Mouse (Mus musculus) Muller cell, postnatal 12 days (primary cell): Measurements from ENCODE around the gene Mafb.
A peak's percentile ranks its signal among the peaks of the same experiment; 100 is the strongest.

Experiments
- DNase-seq: peaks from one replicate; pipeline ENCODE4 v3.0.0-alpha.2; 2015; ENCODE audit errors: inconsistent ontology term

Gene Mafb

DNA sequence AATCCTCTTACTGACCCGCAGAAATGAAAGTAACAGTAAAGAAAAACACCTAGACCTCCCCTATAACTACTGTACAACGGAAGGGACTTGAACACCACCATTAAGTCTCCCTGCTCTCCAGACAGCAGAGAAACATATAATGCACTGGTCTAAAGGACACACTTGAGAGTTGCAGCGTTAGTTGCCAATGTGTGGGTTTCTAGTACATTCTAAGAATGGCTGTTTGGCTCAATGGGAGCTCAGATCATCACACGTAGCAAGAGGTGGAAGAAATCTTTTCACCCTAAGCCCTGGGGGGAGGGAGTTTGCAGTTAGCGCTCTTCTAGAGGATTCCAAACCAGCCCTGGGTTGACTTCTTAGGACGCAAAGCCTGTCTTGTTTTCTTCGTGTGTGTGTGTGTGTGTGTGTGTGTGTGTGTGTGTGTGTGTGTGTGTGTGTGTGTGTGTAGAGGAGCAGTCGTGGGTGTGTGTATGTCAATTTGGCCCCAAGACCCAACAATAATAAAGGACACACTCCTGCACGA, 2.7 kb downstream of the Mafb start:
- DNase-seq, result no peak

- DNase-seq, result no peak
Observed at GRCm38 (mm10) chr2:160363201-160363600, 3.7 kb downstream of the Mafb start.

DNA sequence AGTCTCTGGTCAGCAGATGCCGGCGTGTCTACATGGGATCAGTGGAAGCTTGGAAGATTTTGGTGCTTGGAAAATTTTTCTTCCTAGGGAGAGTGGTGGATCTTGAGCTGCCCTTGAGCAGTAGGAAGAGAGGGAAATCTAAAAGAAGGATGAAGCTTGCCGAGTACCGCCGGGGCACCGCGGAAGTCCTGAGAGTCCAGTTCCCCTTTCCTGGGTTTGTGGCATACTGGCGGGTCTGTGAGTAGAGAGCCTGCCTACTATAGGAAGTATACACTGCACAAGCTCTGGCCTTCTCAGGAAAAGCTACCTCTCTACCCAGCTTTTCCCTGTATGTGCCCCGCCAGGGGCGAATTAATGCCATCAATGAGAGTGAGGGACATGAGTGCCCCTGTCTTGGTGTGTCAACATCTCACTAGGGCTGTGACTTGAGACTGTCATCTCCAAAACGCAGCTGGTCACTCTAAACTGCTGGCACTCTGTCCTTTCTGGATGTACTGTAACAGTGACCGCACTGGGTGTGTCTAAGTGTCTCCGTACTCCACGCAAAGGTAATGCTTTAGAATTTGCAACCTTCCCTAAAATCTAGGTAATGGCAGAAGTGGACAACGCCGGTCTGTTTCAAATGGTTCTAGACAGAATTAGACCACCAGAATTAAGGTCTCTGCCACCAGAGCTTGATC, 5.3 kb downstream of the Mafb start:
- DNase-seq, result no peak

GRCm38 (mm10) chr2:160360234-160360874, 6.5 kb downstream of the Mafb start:
- DNase-seq, result no peak

- no peak for DNase-seq
Observed at GRCm38 (mm10) chr2:160358896-160359295, 8.0 kb downstream of the Mafb start.

DNA sequence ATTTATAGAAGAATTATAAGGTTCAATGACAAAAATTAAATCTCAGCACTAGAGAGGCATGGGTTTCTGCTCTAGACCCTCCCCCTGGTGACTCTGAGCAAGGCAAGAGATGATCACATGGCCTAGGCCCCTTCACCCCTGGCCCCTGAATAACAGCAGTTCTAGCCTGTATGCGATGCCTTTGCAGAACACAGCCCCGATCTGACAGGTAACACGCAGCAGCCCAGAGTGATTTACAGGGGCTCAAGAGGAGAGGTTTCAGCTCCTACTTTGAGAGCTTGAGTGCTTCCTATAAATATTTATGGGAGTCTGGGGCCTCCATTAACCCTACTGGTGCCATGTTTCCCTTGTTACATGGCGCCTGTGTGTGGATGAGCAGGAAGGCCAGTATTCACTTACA, 9.4 kb downstream of the Mafb start:
- no peak for DNase-seq

DNA sequence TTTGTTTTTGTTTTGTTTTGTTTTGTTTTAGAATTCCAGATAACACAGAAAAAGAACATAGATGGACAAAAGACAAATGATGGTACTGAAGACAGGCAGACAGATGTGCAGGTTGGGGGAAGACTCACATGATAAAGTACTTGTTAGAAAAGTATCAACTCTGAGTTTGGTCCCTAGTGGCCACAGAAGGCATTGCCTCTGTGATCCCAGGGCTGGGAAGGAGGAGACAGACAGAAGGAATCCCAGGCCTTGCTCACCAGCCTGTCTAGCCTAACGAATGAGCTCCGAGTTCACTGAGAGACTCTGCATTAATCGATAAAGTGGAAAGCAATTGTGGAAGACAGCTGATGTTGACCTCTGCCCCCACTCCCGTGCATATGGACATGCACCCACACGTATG, 10.7 kb downstream of the Mafb start:
- DNase-seq, result no peak

DNA sequence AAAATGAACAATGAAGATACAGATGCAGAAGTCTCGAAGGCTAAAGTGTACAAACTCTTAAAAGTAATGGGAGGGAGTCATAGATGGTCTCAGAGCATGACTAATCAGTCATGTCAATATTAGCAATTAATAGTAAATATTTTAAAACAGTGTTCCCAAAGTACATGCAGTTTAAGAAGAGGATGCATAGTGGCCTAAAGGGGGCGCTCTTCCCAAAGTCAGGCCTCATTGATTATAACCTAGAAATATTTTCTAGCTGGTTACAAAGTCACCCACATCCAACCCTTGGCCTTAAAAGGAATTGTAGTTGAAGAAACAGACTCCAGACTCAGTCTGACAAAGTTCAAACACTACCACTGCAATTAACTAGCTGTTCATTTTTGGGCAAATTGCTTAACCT, 12.5 kb downstream of the Mafb start:
- DNase-seq, result no peak

DNA sequence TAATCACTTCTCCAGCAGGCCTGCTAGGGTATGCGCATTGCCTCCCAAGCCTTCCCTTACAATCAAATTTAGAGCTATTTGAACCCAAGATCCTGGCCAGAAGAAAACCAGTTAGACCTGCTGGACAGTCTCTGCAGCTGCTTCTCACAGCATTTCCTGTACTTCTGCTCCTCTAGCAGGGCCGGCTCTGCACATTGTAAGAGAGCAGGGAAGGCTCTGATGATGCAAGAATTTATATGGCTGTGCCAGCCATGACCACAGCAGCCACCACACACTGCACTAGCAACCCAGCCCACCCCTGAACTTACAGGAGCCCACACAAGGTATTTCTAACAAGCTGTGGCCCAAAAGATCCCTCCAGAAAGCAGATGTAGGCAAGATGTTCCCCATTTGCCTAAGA, 13.3 kb downstream of the Mafb start:
- no peak for DNase-seq

- no peak for DNase-seq
Observed at GRCm38 (mm10) chr2:160351038-160351574, 15.8 kb downstream of the Mafb start.

- no peak for DNase-seq
Observed at GRCm38 (mm10) chr2:160349578-160349977, 17.3 kb downstream of the Mafb start.

- DNase-seq, result peak; percentile 51
Observed at GRCm38 (mm10) chr2:160348796-160349195, 18.1 kb downstream of the Mafb start.

- no peak for DNase-seq
Observed at GRCm38 (mm10) chr2:160348072-160348604, 18.7 kb downstream of the Mafb start.

DNA sequence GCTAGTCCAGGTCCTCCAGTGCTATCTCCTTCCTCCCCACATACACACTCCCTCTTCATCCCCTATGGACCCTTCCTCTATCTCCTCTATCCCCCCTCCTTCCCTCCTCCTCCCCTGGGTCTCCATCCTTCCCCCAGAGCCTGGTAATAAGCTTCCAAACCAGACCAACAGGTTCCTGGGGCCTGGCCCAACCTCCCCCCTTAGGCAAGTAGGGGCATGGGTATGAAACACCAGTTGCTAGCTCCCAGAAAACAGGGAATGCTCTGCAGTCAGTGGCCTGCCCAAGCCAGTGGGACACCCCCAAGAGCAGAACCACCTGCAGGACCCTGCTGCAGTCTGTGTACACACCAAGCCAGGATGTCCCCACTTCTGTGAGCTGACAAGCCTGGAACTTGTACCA, 21.2 kb downstream of the Mafb start:
- DNase-seq, result no peak

GRCm38 (mm10) chr2:160340121-160340520, 26.7 kb downstream of the Mafb start:
- DNase-seq, result no peak

DNA sequence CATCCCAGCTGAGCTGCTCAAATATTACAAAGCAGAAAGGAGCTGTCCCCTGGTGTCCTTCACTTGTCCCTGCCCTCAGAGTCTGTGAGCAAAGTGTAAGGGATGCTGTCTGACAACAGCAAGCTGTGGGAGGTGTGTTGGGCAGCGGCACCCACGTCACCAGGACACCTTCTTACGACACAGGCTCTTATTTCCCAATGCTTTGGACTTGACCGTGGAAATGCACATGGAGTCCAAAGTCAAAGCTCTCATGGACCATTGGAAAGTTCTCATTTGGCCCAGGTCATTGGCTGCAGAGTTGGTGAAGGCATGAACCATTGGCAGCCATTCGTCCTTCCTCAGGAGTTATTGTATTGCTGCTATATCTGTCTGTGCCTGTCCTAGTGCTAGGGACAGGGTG, 27.3 kb downstream of the Mafb start:
- DNase-seq, result no peak

- DNase-seq, result no peak
Observed at GRCm38 (mm10) chr2:160336053-160336452, 30.8 kb downstream of the Mafb start.

DNA sequence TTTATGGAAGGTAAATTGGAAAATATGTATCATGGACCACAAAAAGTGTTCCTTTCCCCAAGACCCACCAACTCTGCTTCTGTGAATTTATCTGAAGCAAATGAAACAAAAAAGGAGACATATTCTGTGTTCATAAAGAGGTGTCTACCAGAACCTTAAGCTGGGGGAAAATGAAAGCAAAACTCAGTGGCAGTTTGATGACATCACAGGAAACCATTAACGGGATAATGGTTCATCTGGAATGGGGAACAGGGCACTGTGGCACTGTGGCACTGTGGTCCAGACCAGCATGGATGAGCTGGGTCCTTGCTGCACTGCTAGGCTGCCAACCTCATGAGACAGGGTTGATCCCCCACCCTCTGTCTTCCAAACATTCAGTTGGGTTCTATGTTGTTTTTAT, 31.8 kb downstream of the Mafb start:
- DNase-seq, result no peak

- DNase-seq, result peak; percentile 14
Observed at GRCm38 (mm10) chr2:160334111-160334661, 32.7 kb downstream of the Mafb start, which contains the start of gene Gm826. Gm826 (minus strand) TSS chr2:160334162.

DNA sequence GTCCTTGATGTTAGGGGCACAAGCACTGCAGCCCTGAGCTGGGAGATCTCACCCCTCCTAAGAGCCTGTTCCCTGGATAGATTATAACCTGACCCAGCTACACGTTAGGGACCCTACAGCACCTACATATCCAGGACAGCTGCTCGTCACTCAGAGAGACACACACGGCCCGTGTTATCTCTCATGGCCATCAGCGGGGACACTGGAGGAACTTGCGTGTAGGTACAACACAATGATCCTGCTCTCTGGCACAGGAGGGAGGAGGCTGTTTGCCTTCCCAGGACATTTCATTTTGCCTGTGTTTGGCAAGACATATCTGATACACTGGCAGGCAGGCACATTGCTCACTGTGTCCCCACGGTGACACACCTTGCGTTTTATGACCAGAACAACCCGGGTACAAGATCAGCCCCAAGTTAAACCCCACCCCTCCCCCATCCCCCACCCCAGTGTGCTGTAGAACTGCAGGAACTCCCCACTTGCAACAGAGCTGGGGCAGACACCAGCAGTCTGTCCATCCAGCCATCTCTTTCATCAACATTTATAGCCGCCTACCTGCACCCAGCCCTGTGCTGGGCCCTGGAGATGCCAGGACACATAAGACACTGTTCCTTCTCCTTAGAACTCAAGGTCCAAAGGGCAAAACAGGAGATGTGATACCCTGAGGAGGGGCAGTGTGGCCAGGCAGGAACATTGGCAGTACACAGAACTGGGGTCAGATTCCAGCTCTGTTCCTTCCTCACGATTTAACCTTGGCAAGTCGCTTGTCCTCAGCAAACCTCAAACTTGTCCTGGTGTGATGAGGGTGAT, 34.1 kb downstream of the Mafb start:
- DNase-seq, result no peak

DNA sequence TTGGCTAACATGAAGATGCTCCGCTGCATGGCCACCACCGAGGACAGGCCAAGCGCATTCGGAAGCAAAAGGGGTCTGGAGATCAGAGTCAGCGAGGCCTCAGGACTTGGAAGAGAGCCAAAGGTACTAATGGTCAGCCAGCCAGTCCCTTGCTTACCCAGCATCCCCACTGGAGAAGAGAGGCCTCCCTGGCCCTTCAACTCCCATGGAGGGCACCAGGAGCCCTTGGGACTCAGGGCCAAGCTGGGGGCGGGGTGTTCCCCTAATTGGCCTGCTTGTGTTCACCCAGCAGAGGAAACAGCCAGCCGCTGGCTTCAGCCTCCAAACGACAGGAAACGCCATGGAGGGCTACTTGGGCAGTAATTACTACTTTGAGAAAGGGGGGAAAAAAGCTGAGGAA, 38.0 kb downstream of the Mafb start:
- no peak for DNase-seq

DNA sequence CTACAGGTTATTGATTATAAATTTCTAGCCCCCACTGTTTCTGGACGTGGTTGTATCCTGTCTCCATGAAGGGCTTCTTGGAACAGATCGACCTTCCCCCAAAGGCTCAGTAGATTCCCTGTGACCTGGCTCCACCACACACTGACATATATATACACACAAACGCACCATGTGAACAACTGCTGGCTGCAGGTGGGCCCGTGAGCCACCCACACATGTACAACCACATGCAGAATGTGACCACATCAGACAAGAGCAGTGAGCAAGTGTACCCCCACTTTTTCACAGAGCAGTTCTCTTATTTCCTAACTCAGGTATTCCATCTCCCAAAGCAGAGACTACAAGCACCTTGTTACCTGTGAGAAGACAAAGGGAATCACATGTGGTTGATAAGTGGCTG, 39.1 kb downstream of the Mafb start:
- DNase-seq, result no peak
